In genomic region chr17:4945871-4946331, GRCm38 (mm10) we compare ENCODE assay signal across 8 mouse cellular contexts. TPM values are rescaled to one million over a fixed set of nuclear protein-coding genes. Genes with fewer than 3 reads are reported as not detected.
DNase-seq lines count a peak whose midpoint lies in the region; ATAC-seq and TF ChIP-seq lines count a peak whose summit lies in the region.

No protein-coding gene starts in this region.

- 0 out of 2 replicates have a peak, but pooled peaks have one; percentile 15 for TF ChIP-seq CTCF in kidney, adult 2 months (conservative IDR thresholded peaks at IDR 0.05; ENCODE audit: insufficient read depth, insufficient read length, low read depth, low read length)
- TF ChIP-seq CTCF in lung, postnatal 0 days (IDR thresholded peaks at IDR 0.05), result peak; percentile 38

- ATAC-seq in midbrain, embryonic 16.5 days, result no peak
- peak; percentile 76; the same call in 1 of the 2 replicates for ATAC-seq in embryonic facial prominence, embryonic 12.5 days (ENCODE audit: insufficient number of reproducible peaks, insufficient read depth, low FRiP score, low TSS enrichment)
- peak; percentile 83 for ATAC-seq in lung, postnatal 0 days
- no peak for ATAC-seq in erythroid progenitor cell, adult 5-6 weeks (replicated peaks; ENCODE audit: low FRiP score, poor library complexity, severe bottlenecking)

- 27% methylated on average over 11 of the region's 11 CpGs for WGBS in midbrain, embryonic 10.5 days
- WGBS in midbrain, embryonic 16.5 days, result 27% methylated on average over 10 of the region's 11 CpGs
- 9% methylated on average over 11 of the region's 11 CpGs for WGBS in embryonic facial prominence, embryonic 12.5 days
- 12% methylated on average over 11 of the region's 11 CpGs for WGBS in heart, embryonic 10.5 days
- WGBS in kidney, adult 2 months, result 7% methylated on average over 11 of the region's 11 CpGs
- 12% methylated on average over 11 of the region's 11 CpGs for WGBS in lung, postnatal 0 days

- no peak overlapping the region for H3K27ac ChIP-seq in midbrain, embryonic 10.5 days (replicated peaks)
- H3K27ac ChIP-seq in midbrain, embryonic 16.5 days (ENCODE audit: low read length), result no peak overlapping the region
- H3K27ac ChIP-seq in embryonic facial prominence, embryonic 12.5 days, result peak overlapping the region; percentile 60; the same call in 1 of the 2 replicates
- peak overlapping the region; percentile 79 for H3K27ac ChIP-seq in heart, embryonic 10.5 days
- peak overlapping the region; percentile 87 for H3K27ac ChIP-seq in kidney, adult 2 months (ENCODE audit: insufficient read depth, low read depth, low read length)
- peak overlapping the region; percentile 71 for H3K27ac ChIP-seq in lung, postnatal 0 days (ENCODE audit: low read length)

- peaks cover 28% of the 10 kb centered on the region for H3K4me1 ChIP-seq in midbrain, embryonic 10.5 days
- peaks cover 11% of the 10 kb centered on the region for H3K4me1 ChIP-seq in midbrain, embryonic 16.5 days (ENCODE audit: control insufficient read depth, insufficient read depth, low read length)
- H3K4me1 ChIP-seq in embryonic facial prominence, embryonic 12.5 days, result peaks cover 19% of the 10 kb centered on the region
- H3K4me1 ChIP-seq in heart, embryonic 10.5 days, result peaks cover 22% of the 10 kb centered on the region
- peaks cover 36% of the 10 kb centered on the region for H3K4me1 ChIP-seq in kidney, adult 2 months (ENCODE audit: control insufficient read depth, insufficient read depth, low read length)
- peaks cover 6% of the 10 kb centered on the region for H3K4me1 ChIP-seq in lung, postnatal 0 days (ENCODE audit: insufficient read depth, low read depth, low read length)

- no peak overlapping the region; the same call in 1 of the 2 replicates for H3K4me3 ChIP-seq in midbrain, embryonic 10.5 days
- H3K4me3 ChIP-seq in midbrain, embryonic 16.5 days (ENCODE audit: low read depth, low read length), result no peak overlapping the region
- H3K4me3 ChIP-seq in embryonic facial prominence, embryonic 12.5 days, result 0 out of 2 replicates have a peak overlapping the region, but pooled peaks have one; percentile 9
- H3K4me3 ChIP-seq in heart, embryonic 10.5 days, result peak overlapping the region; percentile 44
- peak overlapping the region; percentile 4 for H3K4me3 ChIP-seq in kidney, adult 2 months (ENCODE audit: insufficient read depth, low read depth, low read length)
- no peak overlapping the region for H3K4me3 ChIP-seq in lung, postnatal 0 days (ENCODE audit: low read depth, low read length)

- peak; percentile 39 for DNase-seq in midbrain, embryonic 10.5 days (ENCODE audit: low spot score)
- DNase-seq in heart, embryonic 10.5 days (ENCODE audit: low spot score), result peak; percentile 86
- DNase-seq in kidney, adult 2 months, result peak; percentile 85
- DNase-seq in lung, postnatal 0 days (ENCODE audit: low spot score), result peak; percentile 72
- peak; percentile 19 for DNase-seq in retina, postnatal 7 days (ENCODE audit: low read depth, low spot score)

- H3K9ac ChIP-seq in midbrain, embryonic 16.5 days (ENCODE audit: low read depth, low read length), result no peak overlapping the region
- H3K9ac ChIP-seq in embryonic facial prominence, embryonic 12.5 days, result no peak overlapping the region
- H3K9ac ChIP-seq in lung, postnatal 0 days (replicated peaks; ENCODE audit: low read depth), result no peak overlapping the region

- H3K4me2 ChIP-seq in midbrain, embryonic 16.5 days (ENCODE audit: low read length), result no peak overlapping the region; the same call in 1 of the 2 replicates
- H3K4me2 ChIP-seq in embryonic facial prominence, embryonic 12.5 days (replicated peaks), result peak overlapping the region; percentile 43
- H3K4me2 ChIP-seq in lung, postnatal 0 days (replicated peaks; ENCODE audit: low read depth, low read length), result peak overlapping the region; percentile 25

- H3K9me3 ChIP-seq in midbrain, embryonic 10.5 days (replicated peaks), result no peaks in the 10 kb centered on the region
- no peaks in the 10 kb centered on the region for H3K9me3 ChIP-seq in midbrain, embryonic 16.5 days (replicated peaks; ENCODE audit: control insufficient read depth, low read length, poor library complexity, severe bottlenecking)
- H3K9me3 ChIP-seq in embryonic facial prominence, embryonic 12.5 days, result no peaks in the 10 kb centered on the region
- no peaks in the 10 kb centered on the region for H3K9me3 ChIP-seq in heart, embryonic 10.5 days
- H3K9me3 ChIP-seq in lung, postnatal 0 days (ENCODE audit: low read length), result no peaks in the 10 kb centered on the region

- no peak for TF ChIP-seq POLR2A in kidney, adult 2 months (IDR thresholded peaks at IDR 0.05; ENCODE audit: low read depth, low read length)

- H3K27me3 ChIP-seq in midbrain, embryonic 10.5 days (ENCODE audit: low read depth, poor library complexity, severe bottlenecking), result peaks cover 31% of the 10 kb centered on the region
- H3K27me3 ChIP-seq in midbrain, embryonic 16.5 days (ENCODE audit: control insufficient read depth, insufficient read depth, low read depth, low read length), result no peaks in the 10 kb centered on the region
- no peaks in the 10 kb centered on the region for H3K27me3 ChIP-seq in embryonic facial prominence, embryonic 12.5 days
- no peaks in the 10 kb centered on the region for H3K27me3 ChIP-seq in heart, embryonic 10.5 days (ENCODE audit: insufficient read depth, poor library complexity, severe bottlenecking)
- no peaks in the 10 kb centered on the region for H3K27me3 ChIP-seq in kidney, adult 2 months (replicated peaks; ENCODE audit: control insufficient read depth, insufficient read depth, low read length)
- H3K27me3 ChIP-seq in lung, postnatal 0 days (replicated peaks; ENCODE audit: insufficient read depth, low read length), result no peaks in the 10 kb centered on the region

- no peaks in the 10 kb centered on the region for H3K36me3 ChIP-seq in midbrain, embryonic 10.5 days
- no peaks in the 10 kb centered on the region for H3K36me3 ChIP-seq in midbrain, embryonic 16.5 days (ENCODE audit: control insufficient read depth, insufficient read depth, low read length)
- no peaks in the 10 kb centered on the region for H3K36me3 ChIP-seq in embryonic facial prominence, embryonic 12.5 days
- no peaks in the 10 kb centered on the region for H3K36me3 ChIP-seq in heart, embryonic 10.5 days
- no peaks in the 10 kb centered on the region for H3K36me3 ChIP-seq in kidney, adult 2 months (ENCODE audit: control insufficient read depth, insufficient read depth, low read length)
- no peaks in the 10 kb centered on the region for H3K36me3 ChIP-seq in lung, postnatal 0 days (ENCODE audit: insufficient read depth, low read length)

- no peak for TF ChIP-seq EP300 in lung, postnatal 0 days (IDR thresholded peaks at IDR 0.05)

RNA-seq across cellular contexts. Expression of gene Arid1b, which starts 48.2 kb away (rescaled TPM):
- 8.9 and 10.8 TPM in 2 replicates for polyA plus RNA-seq in midbrain, embryonic 10.5 days (2016; fragmentation: Nextera tagmentation; extraction: Ambion mirVana)
- 13.1 and 13.2 TPM in 2 replicates for polyA plus RNA-seq in midbrain, embryonic 16.5 days (2015; fragmentation: Nextera tagmentation; extraction: Ambion mirVana)
- polyA plus RNA-seq in embryonic facial prominence, embryonic 12.5 days (2016; fragmentation: Nextera tagmentation; extraction: Ambion mirVana), result 17.2 and 18.5 TPM in 2 replicates
- 6.1 and 8.4 TPM in 2 replicates for polyA plus RNA-seq in heart, embryonic 10.5 days (2016; fragmentation: Nextera tagmentation; extraction: Ambion mirVana)
- 20.6 and 22.0 TPM in 2 replicates for polyA plus RNA-seq in kidney, adult 2 months (2012; rRNA removed)
- 7.2 and 8.8 TPM in 2 replicates for polyA plus RNA-seq in lung, postnatal 0 days (2015; fragmentation: Nextera tagmentation; extraction: Ambion mirVana)
- total RNA-seq in erythroid progenitor cell, adult 5-6 weeks (2015; ENCODE audit: low replicate concordance), result 10.1 and 17.2 TPM in 2 replicates
- total RNA-seq in erythroid progenitor cell, adult 5-6 weeks (2017; ENCODE audit: low replicate concordance), result 7.2 and 13.3 TPM in 2 replicates

Comparison
In these comparisons a context has a peak if more than half of its experiments do, and no peak if none do; other contexts are left out.
1. DNase-seq: peak in every context shown above with its lines; median percentile 86 in heart, embryonic 10.5 days; 85 in kidney, adult 2 months; 72 in lung, postnatal 0 days; 39 in midbrain, embryonic 10.5 days; 19 in retina, postnatal 7 days.
2. H3K27ac ChIP-seq: peak in embryonic facial prominence, embryonic 12.5 days (single experiment), heart, embryonic 10.5 days (single experiment), kidney, adult 2 months (single experiment) and lung, postnatal 0 days (single experiment); none in midbrain, embryonic 10.5 days (single experiment) and midbrain, embryonic 16.5 days (single experiment).
3. H3K4me3 ChIP-seq: peak in embryonic facial prominence, embryonic 12.5 days (single experiment), heart, embryonic 10.5 days (single experiment) and kidney, adult 2 months (single experiment); none in midbrain, embryonic 10.5 days (single experiment), midbrain, embryonic 16.5 days (single experiment) and lung, postnatal 0 days (single experiment).
4. ATAC-seq: peak in embryonic facial prominence, embryonic 12.5 days (single experiment) and lung, postnatal 0 days (single experiment); none in midbrain, embryonic 16.5 days (single experiment) and erythroid progenitor cell, adult 5-6 weeks (single experiment).